Mouse (Mus musculus): ENCODE data around the gene Jpt1.

- TF ChIP-seq POLR2A (IDR thresholded peaks at IDR 0.05; ENCODE audit: insufficient read depth, low read length) = no peak
- no peak for TF ChIP-seq CTCF (IDR thresholded peaks at IDR 0.05; ENCODE audit: low read depth, low read length)
- TF ChIP-seq EP300 (IDR thresholded peaks at IDR 0.05; ENCODE audit: insufficient read depth, low read depth, low read length) = no peak
Observed at GRCm38 (mm10) chr11:115511121-115511520, 3.1 kb downstream of the Jpt1 start.
